24 mouse cellular contexts compared by ENCODE assay signal in genomic region chr16:23379536-23380230, GRCm38 (mm10). TPM values are rescaled to one million over a fixed set of nuclear protein-coding genes. Genes with fewer than 3 reads are reported as not detected.
DNase-seq lines count a peak whose midpoint lies in the region; ATAC-seq and TF ChIP-seq lines count a peak whose summit lies in the region.
"Had no signal": no experiment of that assay in that cellular context is flagged by ENCODE, and none has a peak within 500 bp of the region (broad histone marks: within the 10 kb centered on the region; RNA-seq: fewer than 3 reads in every experiment).

No protein-coding gene starts in this region.

- peak; percentile 54 for DNase-seq in CD4-positive, CD25-positive, alpha-beta regulatory T cell, adult 2 months (ENCODE audit: low read depth, low spot score)
- no peak for DNase-seq in adrenal gland, postnatal 4 days (ENCODE audit: low spot score in 2 of 2)
- no peak for DNase-seq in cerebellum, adult 2 months
- DNase-seq in adrenal gland, postnatal 25 days, result no peak
- DNase-seq: adrenal gland, adult 2 months; adrenal gland, postnatal 10 days; adrenal gland, postnatal 36 days; cerebellum, adult 11 months; cerebellum, adult 18-20 months; cerebellum, adult 9-10 months; cerebellum, postnatal 10 days; cerebellum, postnatal 25 days; forebrain, postnatal 0 days had no signal

- no peak for TF ChIP-seq CTCF in cerebellum, adult 2 months (IDR thresholded peaks at IDR 0.05; ENCODE audit: borderline replicate concordance, insufficient read depth, low read depth, low read length)

- H3K4me3 ChIP-seq in cerebellum, adult 2 months (replicated peaks; ENCODE audit: insufficient read depth, low read depth, low read length), result no peak overlapping the region
- H3K4me3 ChIP-seq: embryonic facial prominence, embryonic 10.5 days; embryonic facial prominence, embryonic 12.5 days; forebrain, embryonic 13.5 days; forebrain, embryonic 15.5 days had no signal

- ATAC-seq in activated CD4-positive, CD25-positive, alpha-beta regulatory T cell, adult 4 months, result peak; percentile 51
- ATAC-seq in inflammation-experienced regulatory T-cells, adult 6 months, result peak; percentile 67
- no peak for ATAC-seq in megakaryocyte progenitor cell, adult 5-6 weeks (replicated peaks; ENCODE audit: poor library complexity)
- ATAC-seq: forebrain, embryonic 13.5 days; forebrain, embryonic 15.5 days; forebrain, postnatal 0 days; Patski had no signal

- no peaks in the 10 kb centered on the region for H3K4me1 ChIP-seq in cerebellum, adult 2 months (ENCODE audit: control insufficient read depth, insufficient read depth, low read length)
- H3K4me1 ChIP-seq: embryonic facial prominence, embryonic 10.5 days; embryonic facial prominence, embryonic 12.5 days; forebrain, embryonic 13.5 days; forebrain, embryonic 15.5 days had no signal

- no peak for TF ChIP-seq POLR2A in cerebellum, adult 2 months (IDR thresholded peaks at IDR 0.05; ENCODE audit: borderline replicate concordance, insufficient read depth, low read length)

- no peaks in the 10 kb centered on the region for H3K27me3 ChIP-seq in cerebellum, adult 2 months (ENCODE audit: control insufficient read depth, insufficient read depth, low read length)
- H3K27me3 ChIP-seq: CH12.LX; embryonic facial prominence, embryonic 12.5 days; forebrain, embryonic 13.5 days; forebrain, embryonic 15.5 days; Patski had no signal

- 79% methylated on average over 3 of the region's 3 CpGs for WGBS in cerebellum, adult 2 months

- no peak overlapping the region for H3K27ac ChIP-seq in cerebellum, adult 2 months (ENCODE audit: insufficient read depth, low read length)
- H3K27ac ChIP-seq: embryonic facial prominence, embryonic 10.5 days; embryonic facial prominence, embryonic 12.5 days; forebrain, embryonic 13.5 days; forebrain, embryonic 15.5 days had no signal

RNA-seq across cellular contexts. Expression of gene Rtp1, which starts 49.2 kb away (rescaled TPM):
- polyA plus RNA-seq in activated CD4-positive, CD25-positive, alpha-beta regulatory T cell, adult 4 months (2017; shearing (Covaris generic)), result not detected
- not detected for polyA plus RNA-seq in inflammation-experienced regulatory T-cells, adult 6 months (2017; shearing (Covaris generic))
- total RNA-seq in adrenal gland, postnatal 4 days (2021), result not detected
- not detected in 2 replicates for total RNA-seq in megakaryocyte progenitor cell, adult 5-6 weeks (2015)
- not detected in 2 replicates for total RNA-seq in megakaryocyte progenitor cell, adult 5-6 weeks (2017)
- 0.56 and 0.81 TPM in 2 replicates for polyA plus RNA-seq in cerebellum, adult 2 months (2012; rRNA removed)
- not detected in 2 replicates for total RNA-seq in adrenal gland, postnatal 25 days (2021)
- total RNA-seq: adrenal gland, adult 2 months; adrenal gland, postnatal 10 days; adrenal gland, postnatal 36 days; CH12.LX had no signal
- polyA plus RNA-seq: adrenal gland, adult 2 months; C2C12; embryonic facial prominence, embryonic 10.5 days; forebrain, embryonic 13.5 days; G1E; Patski had no signal
